In genomic region chr7:44445528-44445923, GRCm38 (mm10) we compare ENCODE assay signal across 16 mouse cellular contexts. TPM values are rescaled to one million over a fixed set of nuclear protein-coding genes. Genes with fewer than 3 reads are reported as not detected.
A peak's percentile ranks its signal among the peaks of the same experiment; 100 is the strongest.
DNase-seq lines count a peak whose midpoint lies in the region; ATAC-seq and TF ChIP-seq lines count a peak whose summit lies in the region.
"Had no signal": no experiment of that assay in that cellular context is flagged by ENCODE, and none has a peak within 500 bp of the region (broad histone marks: within the 10 kb centered on the region; RNA-seq: fewer than 3 reads in every experiment).

No protein-coding gene starts in this region.

- peak overlapping the region; percentile 37 for H3K27ac ChIP-seq in hindbrain, postnatal 0 days
- peak overlapping the region; percentile 21; the same call in 1 of the 2 replicates for H3K27ac ChIP-seq in olfactory bulb, adult 2 months (ENCODE audit: insufficient read depth, low read depth, low read length)

- peak; percentile 70 for DNase-seq in cerebellum, adult 9-11 months
- peak; percentile 39 for DNase-seq in right cerebral cortex, postnatal 25 days
- no peak for DNase-seq in right cerebral cortex, postnatal 14 days
- DNase-seq in hindbrain, postnatal 0 days (ENCODE audit: low spot score), result no peak
- DNase-seq in adrenal gland, adult 8-10 months, result no peak
- no peak for DNase-seq in urinary bladder, adult 18-20 months (ENCODE audit: low spot score in 2 of 2)
- DNase-seq: adrenal gland, postnatal 10 days; lung, adult 2 months; spleen, adult 18-20 months; thymus, adult 18-20 months had no signal

- H3K27me3 ChIP-seq in hindbrain, postnatal 0 days (ENCODE audit: insufficient read depth, low read length), result no peaks in the 10 kb centered on the region

- H3K4me1 ChIP-seq in hindbrain, postnatal 0 days (ENCODE audit: insufficient read depth, low read length), result peaks cover 35% of the 10 kb centered on the region
- H3K4me1 ChIP-seq in olfactory bulb, adult 2 months (ENCODE audit: control insufficient read depth, insufficient read depth, low read length), result peaks cover 56% of the 10 kb centered on the region

- ATAC-seq in cerebellum, adult (ENCODE audit: insufficient number of reproducible peaks, low FRiP score, low TSS enrichment), result no peak
- ATAC-seq in hindbrain, postnatal 0 days, result no peak
- ATAC-seq: intestine, embryonic 16.5 days had no signal

- peak overlapping the region; percentile 93 for H3K4me2 ChIP-seq in hindbrain, postnatal 0 days (ENCODE audit: low read depth, low read length)

- no peaks in the 10 kb centered on the region for H3K9me3 ChIP-seq in hindbrain, postnatal 0 days (ENCODE audit: low read length)

- H3K9ac ChIP-seq in hindbrain, postnatal 0 days (replicated peaks; ENCODE audit: low read length), result peak overlapping the region; percentile 93; the same call in 1 of the 2 replicates

- TF ChIP-seq POLR2A in olfactory bulb, adult 2 months (IDR thresholded peaks at IDR 0.05; ENCODE audit: insufficient read depth, low read depth, low read length), result no peak

- TF ChIP-seq CTCF in hindbrain, postnatal 0 days (IDR thresholded peaks at IDR 0.05; ENCODE audit: low read depth), result 0 out of 2 replicates have a peak, but pooled peaks have one; percentile 7
- no peak for TF ChIP-seq CTCF in olfactory bulb, adult 2 months (IDR thresholded peaks at IDR 0.05; ENCODE audit: insufficient read depth, low read depth, low read length)

- H3K4me3 ChIP-seq in hindbrain, postnatal 0 days (ENCODE audit: low read length), result peak overlapping the region; percentile 71; the same call in 1 of the 2 replicates
- H3K4me3 ChIP-seq in olfactory bulb, adult 2 months (ENCODE audit: insufficient read depth, low read depth, low read length), result peak overlapping the region; percentile 5

- peaks cover 18% of the 10 kb centered on the region for H3K36me3 ChIP-seq in hindbrain, postnatal 0 days (ENCODE audit: insufficient read depth, low read length)

- 29% methylated on average over 7 of the region's 7 CpGs for WGBS in hindbrain, postnatal 0 days
- 27% methylated on average over 7 of the region's 7 CpGs for WGBS in olfactory bulb, adult 2 months

RNA-seq across cellular contexts. Expression of gene Lrrc4b, which starts 16.7 kb away (rescaled TPM):
- 562 and 663 TPM in 2 replicates for total RNA-seq in hindbrain, postnatal 0 days (2014; rRNA removed)
- polyA plus RNA-seq in hindbrain, postnatal 0 days (2015; fragmentation: Nextera tagmentation; extraction: Ambion mirVana), result 19.6 and 22.7 TPM in 2 replicates
- not detected in 2 replicates for polyA plus RNA-seq in olfactory bulb, adult 2 months (2012; ENCODE audit: insufficient read depth, insufficient read length, low replicate concordance, missing spikeins)
- total RNA-seq in adrenal gland, adult 8-10 months (2022), result 10 to 100 TPM in 2 of 4 experiments, 1 to 10 TPM in 2; 6.4 to 15.4 (median 9.8) TPM
- total RNA-seq: megakaryocyte, adult 5-6 weeks had no signal

RNA-seq across cellular contexts. Expression of gene Aspdh, which starts 19.7 kb away (rescaled TPM):
- total RNA-seq in hindbrain, postnatal 0 days (2014; rRNA removed), result 10.2 and 15.5 TPM in 2 replicates
- 3.1 and 3.8 TPM in 2 replicates for polyA plus RNA-seq in hindbrain, postnatal 0 days (2015; fragmentation: Nextera tagmentation; extraction: Ambion mirVana)
- polyA plus RNA-seq in olfactory bulb, adult 2 months (2012; ENCODE audit: insufficient read depth, insufficient read length, low replicate concordance, missing spikeins), result not detected in 2 replicates
- total RNA-seq in adrenal gland, adult 8-10 months (2022), result 1 to 10 TPM in 3 of 4 experiments, under 1 TPM in 1; 0.73 to 2.0 (median 1.4) TPM
- total RNA-seq: gastrocnemius, postnatal 4 days; megakaryocyte, adult 5-6 weeks had no signal
- polyA plus RNA-seq: limb, embryonic 11.5 days had no signal

RNA-seq across cellular contexts. Expression of gene Josd2, which starts 22.3 kb away (rescaled TPM):
- total RNA-seq in hindbrain, postnatal 0 days (2014; rRNA removed), result 32.7 and 44.5 TPM in 2 replicates
- polyA plus RNA-seq in hindbrain, postnatal 0 days (2015; fragmentation: Nextera tagmentation; extraction: Ambion mirVana), result 28.3 and 32.7 TPM in 2 replicates
- polyA plus RNA-seq in olfactory bulb, adult 2 months (2012; ENCODE audit: insufficient read depth, insufficient read length, low replicate concordance, missing spikeins), result not detected in 2 replicates
- 10 to 100 TPM; 43.7 to 56.5 (median 46.9) TPM for total RNA-seq in adrenal gland, adult 8-10 months (2022)

RNA-seq across cellular contexts. Expression of gene Emc10, which starts 50.8 kb away (rescaled TPM):
- 311 and 319 TPM in 2 replicates for total RNA-seq in hindbrain, postnatal 0 days (2014; rRNA removed)
- polyA plus RNA-seq in hindbrain, postnatal 0 days (2015; fragmentation: Nextera tagmentation; extraction: Ambion mirVana), result 138 and 152 TPM in 2 replicates
- not detected in 2 replicates for polyA plus RNA-seq in olfactory bulb, adult 2 months (2012; ENCODE audit: insufficient read depth, insufficient read length, low replicate concordance, missing spikeins)
- 100 to 1,000 TPM in 3 of 4 experiments, 10 to 100 TPM in 1; 99.0 to 119 (median 110) TPM for total RNA-seq in adrenal gland, adult 8-10 months (2022)

RNA-seq across cellular contexts. Expression of gene Fam71e1, which starts 50.9 kb away (rescaled TPM):
- 19.7 and 19.8 TPM in 2 replicates for total RNA-seq in hindbrain, postnatal 0 days (2014; rRNA removed)
- polyA plus RNA-seq in hindbrain, postnatal 0 days (2015; fragmentation: Nextera tagmentation; extraction: Ambion mirVana), result 26.7 and 31.9 TPM in 2 replicates
- polyA plus RNA-seq in olfactory bulb, adult 2 months (2012; ENCODE audit: insufficient read depth, insufficient read length, low replicate concordance, missing spikeins), result not detected in 2 replicates
- total RNA-seq in adrenal gland, adult 8-10 months (2022), result 10 to 100 TPM in 3 of 4 experiments, 1 to 10 TPM in 1; 10.0 to 15.5 (median 13.0) TPM

Comparison
In these comparisons a context has a peak if more than half of its experiments do, and no peak if none do; other contexts are left out.
1. DNase-seq: peak in cerebellum, adult 9-11 months (single experiment) and right cerebral cortex, postnatal 25 days (single experiment); none in right cerebral cortex, postnatal 14 days (single experiment), hindbrain, postnatal 0 days (single experiment), adrenal gland, adult 8-10 months (single experiment) and urinary bladder, adult 18-20 months (0 of 2).
2. RNA of gene Lrrc4b, which starts 16.7 kb away (total RNA-seq): 562 to 663 TPM in hindbrain, postnatal 0 days; 6.4 to 15.4 TPM in adrenal gland, adult 8-10 months; every median in the first group is over 10 times any median in the second.